Mouse (Mus musculus): ENCODE measurements around the gene Zfp790.

DNA sequence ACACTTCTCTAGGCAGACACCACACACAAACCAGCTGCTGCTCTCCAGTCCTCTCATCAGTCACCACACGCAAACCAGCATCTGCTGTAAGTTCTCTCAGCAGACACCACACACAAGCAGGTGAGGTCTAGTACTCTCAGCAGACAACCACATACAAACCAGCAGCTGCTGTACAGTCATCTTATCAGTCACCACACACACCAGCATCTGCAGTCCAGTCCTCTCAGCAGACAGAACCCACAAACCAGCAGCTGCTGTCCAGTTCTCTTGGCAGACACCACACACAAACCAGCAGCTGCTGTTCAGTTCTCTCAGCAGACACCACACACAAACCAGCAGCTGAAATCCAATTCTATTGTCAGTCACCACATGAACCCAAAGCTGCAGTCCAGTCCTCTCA lies 20.9 kb downstream of the Zfp790 start:
- TF ChIP-seq CTCF (IDR thresholded peaks at IDR 0.05; ENCODE audit: low read depth) (no peak), EP300 (IDR thresholded peaks at IDR 0.05; ENCODE audit: low read depth) (no peak)

Data from heart, postnatal 0 days (tissue).